Mouse (Mus musculus): ENCODE measurements at regions not wholly inside any gene's neighbourhood (a gene's known extent, or its start where the extent isn't known, plus 50 kb on each side); places are given as distances from the start of the nearest gene placed in this dataset.

DNA sequence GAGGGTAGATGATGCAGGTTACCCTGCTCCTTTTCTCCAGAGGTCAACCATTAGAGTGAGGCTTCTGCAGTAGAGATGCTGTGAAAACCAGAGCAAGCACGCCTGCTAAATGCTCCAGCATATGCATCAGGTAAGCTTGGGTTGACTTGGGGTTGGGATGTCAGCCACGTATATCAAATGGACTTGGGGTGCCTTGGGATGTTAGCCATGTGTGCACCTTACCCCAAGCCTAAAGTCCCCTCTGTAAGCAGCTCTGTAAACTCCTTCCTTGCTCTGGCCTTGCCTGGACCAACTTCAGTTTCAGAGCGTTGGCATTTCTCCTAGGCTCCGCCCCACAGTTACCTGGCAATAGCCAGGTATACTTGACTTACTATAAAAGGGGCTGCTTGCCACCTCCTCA, 155.3 kb upstream of the Tmtc1 start:
- no peak for DNase-seq

DNA sequence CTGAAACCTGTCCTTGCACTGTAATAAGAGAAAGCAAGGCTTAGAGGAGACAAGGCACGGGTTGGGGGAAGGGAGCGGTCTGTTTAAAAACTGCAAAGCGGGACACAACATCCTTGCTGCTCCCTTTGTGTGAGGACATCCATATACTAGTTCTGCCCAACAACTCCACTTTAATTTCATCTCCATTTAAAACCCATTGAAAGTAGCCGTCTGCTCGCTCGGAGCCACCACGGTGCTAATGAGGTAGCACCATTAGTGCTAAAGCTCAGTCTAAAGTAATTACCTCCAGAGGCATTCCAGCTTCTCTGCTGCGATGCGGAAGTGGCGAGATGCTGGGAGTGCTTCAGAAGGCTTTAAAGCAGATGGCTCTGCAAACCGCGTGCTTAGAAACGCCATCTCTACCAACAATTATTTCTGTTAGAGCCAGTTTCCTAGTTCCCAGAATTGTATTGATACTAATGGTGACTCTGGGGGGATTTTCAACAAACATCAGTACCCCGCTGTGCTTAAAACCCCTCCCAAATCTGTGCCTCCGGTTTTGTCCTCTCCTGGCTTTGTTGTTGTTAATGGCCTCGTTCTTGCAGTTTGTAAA, 154.7 kb upstream of the Tmtc1 start:
- DNase-seq = no peak

DNA sequence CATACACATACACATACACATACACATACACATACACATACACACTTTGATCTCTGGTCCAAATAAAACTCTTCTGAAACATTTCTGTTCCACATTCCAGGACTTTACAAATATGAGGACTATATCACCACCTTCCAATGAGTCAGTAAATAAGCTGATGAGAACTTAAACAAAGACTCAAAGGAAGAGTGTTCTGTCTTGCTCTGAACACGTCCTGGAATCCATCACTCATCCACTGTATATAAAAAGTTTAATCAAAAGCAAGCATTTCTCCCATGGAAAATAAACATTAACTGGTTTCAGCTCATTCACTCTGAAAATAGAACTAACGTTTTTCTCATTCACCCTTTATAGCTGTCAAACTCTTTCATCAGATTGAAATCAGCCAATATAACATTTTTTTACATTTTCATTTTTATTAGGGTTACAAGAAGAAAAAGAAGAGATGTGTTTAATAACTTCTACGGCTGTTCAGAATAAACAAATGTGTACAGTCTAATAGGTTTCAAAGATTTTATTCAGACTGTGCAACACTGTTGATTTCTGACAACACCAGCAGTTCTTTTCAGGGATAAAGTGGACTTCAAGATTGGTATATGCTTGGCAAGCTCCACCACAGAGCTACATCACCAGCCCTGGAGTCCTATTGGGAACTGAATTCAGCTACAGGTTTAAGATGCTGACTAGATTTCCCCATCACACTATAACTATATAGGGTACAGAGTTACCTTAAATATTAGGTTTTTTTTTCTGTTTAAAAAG, 151.0 kb upstream of the Tmtc1 start:
- no peak for DNase-seq

DNA sequence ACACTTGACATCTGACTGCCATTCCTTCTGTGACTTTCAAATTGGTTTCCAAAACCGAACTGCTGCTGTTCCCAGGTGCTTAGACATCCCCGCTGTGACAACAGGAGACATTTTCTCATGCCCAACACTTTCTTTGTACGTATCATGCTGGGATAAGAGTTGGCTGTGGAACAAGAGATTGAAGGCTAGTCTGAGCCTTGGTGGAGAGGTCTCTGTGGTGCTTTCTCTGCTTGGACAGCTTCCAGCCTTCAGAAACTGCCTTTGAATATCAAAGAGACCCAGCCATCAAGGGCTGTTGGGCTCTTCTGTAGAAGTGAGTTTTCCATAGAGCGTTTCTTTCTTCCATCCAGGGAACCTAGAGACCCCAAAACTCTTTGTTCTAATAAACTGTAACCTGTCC, 144.8 kb upstream of the Tmtc1 start:
- DNase-seq = no peak

DNA sequence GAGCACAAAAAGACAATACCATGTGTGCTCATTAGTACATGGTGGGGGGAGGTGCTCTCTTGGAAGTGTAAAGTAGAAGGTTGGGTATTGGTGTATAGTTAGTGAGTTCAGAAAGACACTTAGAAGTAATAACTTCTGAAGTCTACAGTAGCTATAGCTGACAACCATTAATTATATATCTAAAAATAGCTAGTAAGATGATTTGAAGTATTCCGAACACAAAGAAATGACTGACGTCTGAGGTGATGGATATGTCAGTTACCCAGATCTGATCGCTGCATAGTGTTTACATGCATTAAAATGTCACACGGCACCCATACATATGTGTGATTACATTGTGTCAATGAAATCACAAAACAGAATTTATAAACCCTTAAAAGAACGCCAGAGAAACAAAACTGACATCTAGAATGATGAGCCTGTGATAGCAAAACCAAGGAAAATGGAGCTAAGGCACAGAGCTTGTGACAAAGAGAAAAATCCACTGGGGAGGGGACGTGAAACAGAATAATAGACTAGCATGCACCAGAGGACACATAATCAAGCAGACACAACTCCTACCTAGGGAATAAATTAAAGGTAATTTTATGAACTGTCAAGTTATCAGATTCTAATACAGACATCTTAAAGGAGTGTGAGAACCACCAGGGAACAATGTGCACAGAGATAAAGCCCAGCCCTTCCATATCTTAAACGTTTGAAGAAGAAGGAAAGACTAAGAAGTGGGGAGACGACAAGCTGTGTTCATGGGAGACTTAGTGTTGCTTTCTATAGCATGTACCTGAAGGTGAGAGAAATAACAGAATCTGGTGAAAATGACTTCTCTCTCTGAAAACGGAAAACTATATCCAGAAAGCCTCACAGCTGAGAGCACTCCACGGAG, 142.5 kb upstream of the Tmtc1 start:
- no peak for DNase-seq

DNA sequence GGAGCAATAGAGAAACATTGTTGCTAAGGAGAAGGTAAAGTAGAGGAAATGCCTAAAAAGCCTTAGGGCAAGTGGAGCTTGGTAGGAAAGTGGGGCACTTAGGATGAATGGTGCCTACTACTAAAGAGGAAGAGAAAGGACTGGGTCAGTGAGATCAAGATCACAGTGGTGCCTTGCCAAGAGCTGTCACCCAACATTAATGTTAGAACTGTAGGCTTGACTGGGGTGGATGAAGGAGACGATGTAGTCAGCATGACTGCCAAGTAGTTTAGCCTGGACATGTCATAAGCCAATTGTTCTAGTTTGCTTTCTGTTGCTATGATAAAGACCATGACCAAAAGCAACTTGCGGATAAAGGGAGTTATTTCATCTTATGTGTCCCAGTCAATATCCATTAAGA, 139.9 kb upstream of the Tmtc1 start:
- no peak for DNase-seq

DNA sequence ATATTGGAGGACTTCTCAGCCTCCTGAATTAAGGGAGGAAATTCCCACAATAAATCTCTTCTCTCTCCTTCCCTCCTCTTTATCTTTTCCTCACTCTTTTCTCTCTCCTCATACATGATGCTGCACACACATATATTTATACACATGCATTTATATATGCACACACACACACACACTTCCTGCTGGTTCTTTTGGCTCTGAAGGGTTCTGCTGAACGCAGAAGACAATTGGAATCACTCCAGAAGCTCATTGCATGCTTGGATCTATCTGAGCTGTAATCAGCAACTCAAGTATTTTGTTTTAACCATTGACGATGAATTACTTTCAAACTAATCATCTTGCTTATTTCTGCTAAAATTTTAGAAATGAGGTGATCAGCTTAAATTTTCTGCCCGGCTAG, 134.1 kb upstream of the Tmtc1 start:
- no peak for DNase-seq

DNA sequence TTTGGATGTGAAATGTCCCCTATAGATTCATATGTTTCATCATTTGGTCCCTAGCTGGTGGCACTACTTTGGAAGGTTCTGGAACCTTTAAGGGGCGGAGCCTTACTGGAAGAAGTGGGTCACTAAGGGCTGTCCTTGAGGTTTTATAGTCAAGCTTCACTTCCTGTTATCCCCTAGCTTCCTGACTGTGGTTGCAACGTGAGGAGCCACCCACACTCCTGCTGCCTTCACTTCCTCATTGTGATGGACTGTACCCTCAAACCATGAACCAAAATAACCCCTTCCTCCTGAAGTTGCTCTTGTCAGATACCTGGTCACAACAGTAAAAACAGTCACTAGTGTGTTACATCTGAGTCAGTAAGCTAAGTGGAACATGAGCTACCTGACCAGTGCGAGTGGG, 133.5 kb upstream of the Tmtc1 start:
- no peak for DNase-seq

DNA sequence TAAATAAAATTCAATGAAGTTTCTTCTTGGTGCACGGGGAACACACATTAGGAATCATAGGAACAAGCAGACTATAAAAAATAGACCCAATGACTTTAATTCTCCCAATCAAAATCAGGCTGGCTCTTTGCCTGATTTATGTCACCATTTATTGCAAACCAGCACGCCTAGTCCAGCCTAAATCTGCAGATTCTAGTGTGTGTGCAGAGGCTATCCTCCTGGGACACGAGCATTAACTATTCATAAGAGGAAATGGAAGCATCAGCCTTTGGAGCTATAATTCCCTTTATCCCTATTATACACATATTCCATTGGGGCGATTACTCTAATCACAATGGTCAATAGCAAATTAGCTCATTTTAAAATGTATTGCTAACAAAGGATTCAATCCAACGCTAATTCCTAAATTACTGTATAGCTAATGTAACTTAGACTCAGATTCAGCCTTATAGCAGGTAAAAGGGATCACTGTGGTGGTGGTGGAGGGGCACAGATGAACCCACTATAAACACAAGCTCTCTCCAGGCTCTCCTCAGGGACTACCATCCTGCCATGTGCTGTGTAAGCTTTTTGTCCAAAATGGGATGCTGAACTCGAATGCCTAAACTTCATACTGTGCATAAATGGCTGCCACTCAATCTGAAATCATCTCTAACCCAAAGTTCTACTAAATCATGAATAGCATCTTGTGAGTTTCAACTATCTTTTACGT, 130.7 kb upstream of the Tmtc1 start:
- no peak for DNase-seq

DNA sequence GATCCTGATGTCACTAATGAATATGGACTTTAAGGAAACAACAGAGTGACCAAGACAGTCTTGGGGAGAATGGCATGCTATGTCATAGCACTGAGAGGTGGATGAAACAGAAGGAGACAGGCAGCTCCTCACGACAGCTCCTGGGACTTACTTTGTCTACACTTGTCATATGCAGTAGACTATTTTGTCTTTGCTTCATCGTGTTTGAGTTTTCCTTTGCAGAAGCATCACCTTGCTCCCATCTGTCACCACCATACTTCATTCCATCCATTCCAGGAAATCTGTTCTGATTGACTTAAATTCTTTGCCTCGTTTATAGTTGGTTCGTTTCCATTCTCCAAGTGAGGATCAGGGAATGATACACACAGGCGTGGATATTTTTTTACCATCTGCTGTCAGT, 128.0 kb upstream of the Tmtc1 start:
- no peak for DNase-seq

DNA sequence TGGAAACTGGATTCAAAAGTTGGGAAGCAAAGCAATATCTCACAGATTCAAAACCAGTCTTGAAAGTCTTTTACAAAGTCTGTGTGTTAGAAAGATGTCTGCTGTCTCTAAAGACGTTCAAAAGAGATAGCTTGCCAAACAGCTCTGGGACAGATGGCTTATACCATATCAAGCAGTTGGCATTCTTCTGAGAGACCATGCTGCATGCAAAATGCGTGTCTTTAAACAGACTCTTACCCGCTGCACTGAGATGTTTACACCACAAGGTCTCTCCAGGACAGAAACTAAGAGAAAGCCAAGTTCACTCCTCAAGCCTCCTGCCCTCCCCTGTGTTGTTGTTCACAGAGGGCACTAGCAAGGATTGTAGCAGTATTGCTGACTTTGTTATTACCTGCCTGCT, 127.5 kb upstream of the Tmtc1 start:
- DNase-seq = no peak

DNA sequence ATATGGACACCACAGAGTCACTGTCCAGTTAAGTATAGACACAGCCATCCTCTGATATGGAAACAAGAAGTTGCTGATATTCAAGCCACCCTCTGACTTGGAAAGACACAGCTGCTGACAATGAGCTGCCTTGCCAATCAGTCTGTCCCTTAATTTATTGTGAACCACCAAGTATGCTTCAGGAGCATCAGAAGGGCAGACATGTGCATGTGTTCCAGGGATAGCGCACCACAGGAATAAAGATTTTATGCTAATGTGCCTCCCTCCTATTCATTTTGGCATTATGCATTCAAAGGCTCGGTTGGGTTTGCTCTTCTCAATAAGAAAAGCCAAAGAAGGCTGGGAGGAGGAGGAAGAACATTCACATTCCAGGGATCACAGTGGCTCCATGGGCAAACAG, 120.0 kb upstream of the Tmtc1 start:
- no peak for DNase-seq

DNA sequence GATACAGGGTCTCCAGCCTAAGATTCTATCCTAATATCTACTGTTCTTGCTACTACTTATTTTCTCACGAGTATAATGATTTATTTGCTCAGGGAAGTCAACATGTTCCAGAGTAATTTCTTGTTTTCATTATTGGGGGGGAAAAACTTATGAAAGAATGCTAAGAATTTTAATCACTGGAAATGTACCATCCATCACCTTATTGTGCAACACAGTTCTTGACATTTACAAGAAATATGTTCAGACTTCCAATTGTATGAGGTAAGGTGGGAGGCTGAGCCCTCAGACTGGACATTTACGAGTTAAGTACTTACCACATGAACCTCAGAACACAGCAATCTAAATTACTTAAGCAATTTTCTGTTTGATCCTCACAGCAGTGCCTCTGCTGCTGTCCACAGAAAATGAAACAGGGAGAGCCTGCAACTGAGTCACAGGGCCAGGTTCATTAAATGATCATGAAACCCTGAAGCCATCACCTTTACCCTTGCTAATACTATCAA, 118.1 kb upstream of the Tmtc1 start:
- DNase-seq = no peak

DNA sequence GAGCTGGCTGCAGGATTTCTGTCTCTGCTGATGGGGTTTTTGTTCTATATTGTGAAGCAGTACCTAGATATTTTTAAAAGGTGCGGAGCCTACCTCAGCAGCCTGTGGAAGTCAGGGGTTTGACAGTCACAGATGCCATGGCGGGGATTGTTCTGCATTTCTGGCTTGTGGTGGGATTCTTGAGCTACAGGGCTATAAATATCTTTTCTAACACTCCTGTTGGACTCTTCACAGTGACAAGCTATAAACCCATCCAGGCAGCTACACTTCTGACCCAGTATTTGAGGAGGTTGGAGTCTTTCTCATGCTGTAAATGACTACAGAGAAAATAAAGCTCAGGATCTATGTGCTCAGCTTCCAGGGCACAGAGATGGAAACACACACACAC, 112.3 kb upstream of the Tmtc1 start:
- DNase-seq = no peak

DNA sequence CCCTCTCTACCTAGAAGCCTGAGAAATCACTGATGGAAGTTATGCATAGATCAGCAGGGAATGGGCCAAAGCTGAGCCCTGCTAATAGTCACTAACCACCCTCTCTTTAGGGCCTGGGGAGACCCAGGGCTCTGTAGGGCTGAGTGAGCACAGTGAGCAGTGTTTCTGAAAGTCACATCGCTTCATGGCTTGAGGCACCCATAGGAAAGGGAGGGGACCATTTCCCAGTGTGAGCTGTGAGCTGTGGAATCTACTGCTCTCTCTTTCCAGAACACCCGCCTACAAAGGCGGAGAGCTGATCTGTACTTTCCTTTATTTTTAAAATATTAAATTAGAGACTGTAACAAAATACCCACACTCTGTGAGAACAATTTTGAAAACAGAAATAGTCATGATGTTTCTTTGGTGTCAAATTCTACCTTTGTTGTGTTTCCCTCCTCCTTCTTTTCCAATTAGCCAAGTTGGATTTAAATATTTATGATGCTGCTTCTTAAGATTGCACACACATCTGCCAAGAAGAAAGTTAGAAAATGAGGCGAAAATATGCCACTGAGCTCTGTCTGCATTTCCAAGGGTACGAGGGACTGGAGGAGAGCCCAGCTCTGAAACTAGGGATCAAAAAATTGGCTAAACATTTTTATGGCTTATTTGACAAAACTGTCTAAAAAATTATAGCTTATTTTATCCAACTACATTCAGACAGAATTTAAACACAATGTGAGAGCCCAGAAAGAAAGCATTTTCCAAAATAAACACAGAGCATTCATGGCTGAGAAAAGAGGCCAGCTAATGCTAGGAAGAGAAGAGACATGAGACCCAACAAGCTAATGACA, 111.7 kb upstream of the Tmtc1 start:
- DNase-seq = no peak

DNA sequence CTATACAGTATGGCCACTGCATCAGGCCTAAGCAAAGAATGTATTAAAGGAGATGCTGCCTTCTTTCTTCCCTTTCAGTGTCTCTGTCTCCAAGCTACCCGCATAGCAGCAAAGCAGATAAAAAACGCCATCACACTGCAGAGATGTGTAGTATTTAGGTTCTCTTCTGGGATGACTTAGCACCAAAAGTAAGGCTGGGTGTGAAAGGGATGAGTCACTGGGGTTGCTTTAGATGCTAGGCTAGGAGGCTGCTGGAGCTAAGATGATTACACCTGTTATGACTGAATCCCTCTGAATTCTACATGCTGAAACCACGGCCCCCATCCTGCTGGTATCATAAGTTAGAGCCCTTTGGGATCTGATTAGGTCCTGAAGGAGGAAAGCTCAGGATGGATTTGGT, 110.3 kb upstream of the Tmtc1 start:
- DNase-seq = no peak

DNA sequence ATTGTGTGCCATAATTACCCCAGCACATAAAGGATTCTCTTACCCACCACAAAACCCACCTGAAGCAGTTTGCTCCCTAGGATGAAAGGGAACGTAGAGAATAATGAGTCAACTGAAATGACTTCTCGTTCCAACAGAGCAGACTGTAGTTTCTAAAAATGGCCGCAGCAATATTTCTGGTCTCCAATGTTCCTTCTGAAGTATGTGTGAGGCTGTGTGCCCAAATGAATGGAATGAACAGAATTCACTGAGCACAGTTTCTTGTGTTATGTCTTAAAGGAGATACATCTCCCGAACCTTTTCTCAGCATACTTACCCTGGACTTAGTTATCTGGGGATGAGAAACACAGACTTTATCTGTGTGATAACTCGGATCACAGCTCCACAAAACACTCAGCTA, 109.4 kb upstream of the Tmtc1 start:
- DNase-seq = no peak

DNA sequence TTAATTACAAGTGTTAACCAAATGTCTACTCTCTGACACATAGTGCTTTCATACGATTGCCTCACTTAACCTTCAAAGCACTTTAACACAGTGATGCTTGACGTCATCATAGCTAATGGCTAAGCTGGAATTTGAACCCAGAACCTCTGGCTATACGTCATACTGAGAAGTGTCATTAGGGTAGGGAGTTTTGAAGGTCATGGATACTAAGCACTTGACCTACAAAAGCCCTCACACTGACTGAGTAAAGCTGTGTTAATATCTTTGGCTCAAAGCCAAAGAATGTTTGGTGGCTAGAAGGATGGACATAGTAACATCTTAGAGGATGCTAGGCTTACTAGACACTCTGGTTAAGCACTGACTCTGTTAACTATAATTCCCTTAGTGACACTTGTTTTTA, 106.9 kb upstream of the Tmtc1 start:
- no peak for DNase-seq

DNA sequence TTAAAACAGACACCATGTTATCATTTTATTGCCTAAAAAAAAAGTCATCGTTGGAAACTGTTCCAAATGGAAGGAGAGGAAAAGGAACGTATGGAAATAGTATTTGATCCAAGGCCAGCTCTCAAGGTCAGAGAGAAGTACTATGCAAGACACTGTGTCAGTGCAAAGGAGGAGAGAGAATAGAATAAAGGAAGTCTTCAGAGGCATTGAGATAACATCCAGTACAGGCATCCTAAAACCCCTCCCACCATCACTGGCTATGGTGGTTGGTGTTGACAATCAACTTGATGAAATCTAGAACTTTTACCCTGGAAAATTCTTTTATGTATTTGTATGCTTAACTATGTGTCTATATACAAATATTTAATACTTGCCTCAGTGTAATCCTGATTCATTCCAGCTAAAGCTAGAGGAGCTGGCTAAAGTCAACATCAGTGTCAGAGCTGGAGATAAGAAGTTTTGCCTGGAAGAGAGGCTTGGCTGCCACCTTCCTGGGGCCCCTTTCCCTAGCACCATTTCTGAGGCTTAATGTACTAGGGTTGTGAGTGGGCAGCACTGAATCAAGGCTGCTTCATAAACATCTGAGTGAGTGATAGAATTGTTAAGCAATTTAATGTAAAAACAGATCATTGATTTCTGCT, 104.1 kb upstream of the Tmtc1 start:
- DNase-seq = no peak

DNA sequence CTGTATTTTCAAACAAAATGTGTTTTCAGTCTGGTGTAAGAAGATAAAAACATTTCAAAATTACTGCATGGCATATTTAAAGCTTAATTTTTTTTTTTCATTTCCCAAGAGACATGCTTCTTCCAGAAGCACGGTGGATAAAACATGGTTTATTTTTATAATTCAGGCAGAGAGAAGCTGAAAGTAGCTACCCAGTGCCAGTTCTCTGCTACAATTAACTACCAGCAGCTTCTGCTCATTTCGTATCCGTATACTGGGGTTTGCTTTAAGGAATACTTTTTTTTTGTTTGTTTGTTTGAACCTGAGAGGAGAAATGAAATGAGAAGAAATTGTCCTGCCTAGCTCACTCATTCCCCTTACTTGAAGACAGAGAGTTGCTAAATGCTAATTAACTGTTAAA, 98.9 kb upstream of the Tmtc1 start:
- DNase-seq = no peak

DNA sequence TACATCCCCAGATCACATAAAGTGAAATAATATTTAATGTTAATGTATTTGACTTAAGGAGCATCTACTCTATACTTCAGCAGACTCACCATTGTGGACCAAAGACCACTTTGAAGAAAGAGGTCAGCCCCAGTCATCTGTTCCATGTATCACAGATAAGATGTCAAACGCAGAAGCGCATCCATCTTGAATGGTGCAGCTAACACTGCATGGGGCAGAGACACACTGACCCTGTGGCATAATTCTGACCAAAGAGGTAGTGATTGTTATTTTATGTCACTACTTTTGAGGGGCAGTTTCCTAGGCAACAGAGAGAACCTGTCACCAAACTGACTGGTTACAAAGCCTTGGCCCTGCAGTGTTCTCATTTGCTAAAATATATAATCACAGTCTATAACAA, 97.8 kb upstream of the Tmtc1 start:
- DNase-seq = no peak
